Mouse (Mus musculus) megakaryocyte, embryonic 14.5 days (primary cell): ENCODE measurements around the gene P3h4. TPM values are rescaled to one million over a fixed set of nuclear protein-coding genes. Genes with fewer than 3 reads are reported as not detected.

Experiments used
- H3K27me3 ChIP-seq: replicated peaks from 2 replicates; pipeline ENCODE3; 2012; ENCODE audit warnings: inconsistent platforms
- H3K36me3 ChIP-seq: replicated peaks from 2 replicates; pipeline ENCODE3; 2012; ENCODE audit warnings: low read length, inconsistent platforms, mixed read lengths
- H3K4me1 ChIP-seq: 2 replicates; pipeline ENCODE4 v1.6.1; 2012; ENCODE audit warnings: inconsistent platforms
- H3K4me3 ChIP-seq: replicated peaks from 2 replicates; pipeline ENCODE3; 2012; ENCODE audit warnings: moderate library complexity, mild to moderate bottlenecking, inconsistent platforms
- H3K9me3 ChIP-seq: 2 replicates; pipeline ENCODE4 v1.6.1; 2012; ENCODE audit warnings: inconsistent platforms
- FLI1 ChIP-seq: IDR thresholded peaks from 2 replicates; pipeline ENCODE4 v1.6.1; 2012; ENCODE audit warnings: low read length, inconsistent platforms, mixed read lengths
- GATA1 ChIP-seq: IDR thresholded peaks from 3 replicates; pipeline ENCODE4 v1.6.1; 2012; ENCODE audit warnings: mixed read lengths, low read length, inconsistent platforms, borderline replicate concordance
- polyA plus RNA-seq: library from polyadenylated mRNA; stranded (reverse); fragments of >175 nt; gene quantifications from 2 replicates; pipeline ENCODE4 v1.2.3, GENCODE M21; 2012; ENCODE audit warnings: low replicate concordance; ENCODE audit not compliant: insufficient read depth

Gene P3h4
- polyA plus RNA-seq, 1 experiment = not detected

- Histone ChIP-seq H3K4me1 (peaks cover 52% of the 10 kb centered on the region), H3K36me3 (no peaks in the 10 kb centered on the region), H3K27me3 (peaks cover 75% of the 10 kb centered on the region), H3K4me3 (no peak overlapping the region), H3K9me3 (peaks cover 4% of the 10 kb centered on the region; the same call in 1 of the 2 replicates)
- TF ChIP-seq GATA1 (no peak), FLI1 (no peak)
These were observed 20.9 kb downstream of the P3h4 start for GRCm38 (mm10) chr11:100393733-100394132.

- H3K4me1 ChIP-seq = peaks cover 52% of the 10 kb centered on the region
- no peak for TF ChIP-seq GATA1
- TF ChIP-seq FLI1 = no peak
- no peak overlapping the region for H3K4me3 ChIP-seq
- peaks cover 81% of the 10 kb centered on the region for H3K27me3 ChIP-seq
- no peaks in the 10 kb centered on the region for H3K36me3 ChIP-seq
- H3K9me3 ChIP-seq = peaks cover 4% of the 10 kb centered on the region; the same call in 1 of the 2 replicates
These were observed 21.7 kb downstream of the P3h4 start for GRCm38 (mm10) chr11:100392958-100393357.

GRCm38 (mm10) chr11:100391884-100392345 is 22.7 kb downstream of the P3h4 start:
- Histone ChIP-seq H3K4me1 (peaks cover 49% of the 10 kb centered on the region), H3K27me3 (peaks cover 83% of the 10 kb centered on the region), H3K9me3 (peaks cover 4% of the 10 kb centered on the region; the same call in 1 of the 2 replicates), H3K4me3 (no peak overlapping the region), H3K36me3 (no peaks in the 10 kb centered on the region)
- no peak for TF ChIP-seq GATA1
- TF ChIP-seq FLI1 = no peak

- peaks cover 83% of the 10 kb centered on the region for H3K27me3 ChIP-seq
- peaks cover 46% of the 10 kb centered on the region for H3K4me1 ChIP-seq
- peaks cover 4% of the 10 kb centered on the region; the same call in 1 of the 2 replicates for H3K9me3 ChIP-seq
- TF ChIP-seq GATA1 (no peak), FLI1 (no peak)
- no peak overlapping the region for H3K4me3 ChIP-seq
- no peaks in the 10 kb centered on the region for H3K36me3 ChIP-seq
These were observed 23.4 kb downstream of the P3h4 start for GRCm38 (mm10) chr11:100391081-100391883.

- Histone ChIP-seq H3K4me3 (no peak overlapping the region), H3K36me3 (no peaks in the 10 kb centered on the region), H3K9me3 (peaks cover 4% of the 10 kb centered on the region; the same call in 1 of the 2 replicates), H3K27me3 (peaks cover 77% of the 10 kb centered on the region), H3K4me1 (peaks cover 34% of the 10 kb centered on the region)
- TF ChIP-seq FLI1 (no peak), GATA1 (no peak)
These were observed 24.6 kb downstream of the P3h4 start for GRCm38 (mm10) chr11:100389931-100390445.

- peaks cover 67% of the 10 kb centered on the region for H3K27me3 ChIP-seq
- H3K4me1 ChIP-seq = peaks cover 23% of the 10 kb centered on the region
- peaks cover 4% of the 10 kb centered on the region; the same call in 1 of the 2 replicates for H3K9me3 ChIP-seq
- no peaks in the 10 kb centered on the region for H3K36me3 ChIP-seq
- H3K4me3 ChIP-seq = no peak overlapping the region
- TF ChIP-seq FLI1 (no peak), GATA1 (no peak)
These were observed 26.0 kb downstream of the P3h4 start for GRCm38 (mm10) chr11:100388588-100388987.

- Histone ChIP-seq H3K36me3 (no peaks in the 10 kb centered on the region), H3K27me3 (peaks cover 66% of the 10 kb centered on the region), H3K9me3 (peaks cover 4% of the 10 kb centered on the region; the same call in 1 of the 2 replicates), H3K4me3 (peak overlapping the region; percentile 28), H3K4me1 (peaks cover 26% of the 10 kb centered on the region)
- TF ChIP-seq FLI1 (no peak), GATA1 (no peak)
These were observed 26.9 kb downstream of the P3h4 start for GRCm38 (mm10) chr11:100387589-100388375.

GRCm38 (mm10) chr11:100387111-100387510 is 27.5 kb downstream of the P3h4 start:
- TF ChIP-seq GATA1 (no peak), FLI1 (no peak)
- peaks cover 4% of the 10 kb centered on the region; the same call in 1 of the 2 replicates for H3K9me3 ChIP-seq
- H3K4me1 ChIP-seq = peaks cover 32% of the 10 kb centered on the region
- no peak overlapping the region for H3K4me3 ChIP-seq
- H3K36me3 ChIP-seq = no peaks in the 10 kb centered on the region
- H3K27me3 ChIP-seq = peaks cover 61% of the 10 kb centered on the region

- Histone ChIP-seq H3K4me1 (peaks cover 32% of the 10 kb centered on the region), H3K27me3 (peaks cover 64% of the 10 kb centered on the region), H3K36me3 (no peaks in the 10 kb centered on the region), H3K4me3 (no peak overlapping the region), H3K9me3 (peaks cover 4% of the 10 kb centered on the region; the same call in 1 of the 2 replicates)
- no peak for TF ChIP-seq GATA1
- TF ChIP-seq FLI1 = no peak
These were observed 28.1 kb downstream of the P3h4 start for GRCm38 (mm10) chr11:100386586-100386985.
